Mouse (Mus musculus): ENCODE data around the gene Elp1.

Gene Elp1

DNA sequence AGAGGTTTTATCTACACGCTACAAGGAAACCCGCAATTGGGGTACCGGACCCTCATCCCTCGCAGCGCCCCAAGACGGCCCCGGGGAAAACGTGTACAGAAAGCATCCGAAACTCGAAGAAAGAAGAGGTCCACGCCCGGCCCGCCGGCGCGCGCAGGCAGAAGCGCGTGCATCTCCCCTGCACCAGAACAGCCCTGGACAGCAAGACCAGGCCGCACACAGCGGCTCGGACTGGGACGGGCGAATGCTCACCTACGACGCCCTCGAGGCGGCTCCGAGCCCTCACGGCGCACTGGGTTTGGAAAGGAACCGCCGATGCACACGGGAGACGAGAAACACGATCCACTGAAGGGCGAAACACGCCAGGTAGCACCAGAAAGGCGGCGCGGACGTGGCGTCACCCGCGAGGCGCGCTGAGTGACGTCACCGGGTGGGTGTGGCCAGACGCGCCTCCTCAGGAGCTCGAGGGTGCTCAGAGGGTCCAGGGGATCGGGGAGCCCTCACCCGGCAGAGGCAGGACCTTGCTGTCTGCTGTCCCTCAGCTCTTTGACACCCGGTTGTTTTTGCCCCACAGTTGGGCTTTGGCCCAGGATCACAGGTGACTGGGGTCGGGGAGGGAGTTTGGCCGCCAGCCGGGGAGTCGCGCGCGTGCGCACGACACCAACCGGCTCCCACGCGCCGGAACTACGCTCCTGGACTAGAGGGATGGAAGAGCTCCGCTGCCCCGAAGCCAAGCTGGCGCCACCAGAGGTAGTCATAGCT is at the start of gene Elp1, which contains the start of gene Fam206a:
TSS of gene Elp1 (minus strand) at position 425 of the 762 bp plus-strand sequence.
TSS of gene Fam206a (plus strand) at position 439 of the 762 bp plus-strand sequence.
- peak; percentile 98 for DNase-seq (ENCODE audit: extremely low spot score, low spot score)

- no peak for DNase-seq (ENCODE audit: extremely low spot score, low spot score)
Measured at GRCm38 (mm10) chr4:56850724-56851123, 48.6 kb upstream of the Elp1 start.

- DNase-seq (ENCODE audit: extremely low spot score, low spot score): no peak
Measured at GRCm38 (mm10) chr4:56848044-56848443, 45.9 kb upstream of the Elp1 start.

GRCm38 (mm10) chr4:56847400-56847799 is 45.3 kb upstream of the Elp1 start:
- DNase-seq (ENCODE audit: extremely low spot score, low spot score): no peak

DNA sequence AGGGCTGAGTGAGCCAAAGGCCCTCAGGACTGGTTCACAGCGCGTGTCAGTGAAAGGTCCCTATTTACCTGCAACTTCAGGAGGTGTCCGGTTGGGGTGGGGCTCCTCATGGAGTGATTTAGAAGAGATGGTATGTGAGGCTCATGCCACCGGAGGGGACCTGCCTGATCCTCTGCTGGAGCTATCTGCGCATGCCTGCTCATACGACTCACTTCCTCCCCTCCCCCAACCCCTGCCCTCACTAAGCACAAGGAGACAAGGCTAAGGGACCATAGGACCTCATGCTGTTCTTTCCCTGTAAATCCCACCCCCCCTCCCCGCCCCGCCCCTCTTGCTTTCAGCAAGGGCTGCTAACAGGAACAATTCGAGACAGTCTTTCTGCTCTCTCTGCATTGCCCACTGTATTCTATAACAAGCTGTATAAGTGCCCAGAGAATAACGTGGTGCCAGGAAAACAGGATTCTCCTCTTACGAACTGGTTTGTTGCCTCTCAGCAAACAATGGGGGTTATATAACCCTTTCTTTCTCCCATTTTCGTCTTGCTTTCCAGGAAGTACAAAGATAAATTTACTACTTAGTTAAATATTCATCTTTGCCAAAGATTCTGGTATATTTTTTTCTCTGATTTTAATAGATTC is 43.9 kb upstream of the Elp1 start:
- no peak for DNase-seq (ENCODE audit: extremely low spot score, low spot score)

DNA sequence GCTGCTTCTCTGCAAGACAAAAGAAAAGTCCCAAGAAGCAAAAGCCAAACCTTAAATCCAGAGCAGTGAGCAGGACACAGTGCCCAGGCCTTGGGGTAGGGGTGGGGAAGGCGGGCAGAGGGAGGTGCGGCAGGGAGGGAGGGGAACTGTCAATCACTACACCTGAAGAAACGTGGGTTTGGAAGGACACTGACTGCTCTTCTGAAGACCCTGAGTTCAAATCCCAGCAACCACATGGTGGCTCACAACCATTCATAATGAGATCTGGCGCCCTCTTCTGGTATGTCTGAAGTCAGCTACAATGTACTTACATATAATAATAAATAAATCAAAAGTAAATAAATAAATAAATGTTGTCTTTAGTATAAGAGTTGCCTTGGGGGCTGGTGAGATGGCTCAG is 42.8 kb upstream of the Elp1 start:
- no peak for DNase-seq (ENCODE audit: extremely low spot score, low spot score)

GRCm38 (mm10) chr4:56843963-56844362 is 41.8 kb upstream of the Elp1 start:
- no peak for DNase-seq (ENCODE audit: extremely low spot score, low spot score)

GRCm38 (mm10) chr4:56842501-56842900 is 40.4 kb upstream of the Elp1 start:
- DNase-seq (ENCODE audit: extremely low spot score, low spot score): no peak

DNA sequence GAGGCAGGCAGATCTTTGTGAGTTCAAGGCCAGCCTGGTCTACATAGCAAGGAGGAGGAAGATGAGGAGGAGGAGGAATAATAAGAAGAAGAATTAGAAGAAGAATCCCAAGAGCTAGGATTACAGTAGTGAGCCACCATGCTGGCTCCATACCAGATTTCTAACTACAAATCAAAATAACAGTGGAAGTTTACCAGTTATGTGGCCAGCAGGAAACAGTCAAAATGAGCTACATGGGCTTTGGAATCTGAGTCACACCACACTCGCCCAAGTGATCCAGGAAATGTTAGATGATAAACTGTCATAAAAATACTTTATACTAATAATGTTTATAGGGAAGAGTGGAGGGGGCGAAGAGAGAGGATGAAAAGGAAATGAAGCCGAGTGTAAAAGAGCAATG is 38.2 kb upstream of the Elp1 start:
- no peak for DNase-seq (ENCODE audit: extremely low spot score, low spot score)

DNA sequence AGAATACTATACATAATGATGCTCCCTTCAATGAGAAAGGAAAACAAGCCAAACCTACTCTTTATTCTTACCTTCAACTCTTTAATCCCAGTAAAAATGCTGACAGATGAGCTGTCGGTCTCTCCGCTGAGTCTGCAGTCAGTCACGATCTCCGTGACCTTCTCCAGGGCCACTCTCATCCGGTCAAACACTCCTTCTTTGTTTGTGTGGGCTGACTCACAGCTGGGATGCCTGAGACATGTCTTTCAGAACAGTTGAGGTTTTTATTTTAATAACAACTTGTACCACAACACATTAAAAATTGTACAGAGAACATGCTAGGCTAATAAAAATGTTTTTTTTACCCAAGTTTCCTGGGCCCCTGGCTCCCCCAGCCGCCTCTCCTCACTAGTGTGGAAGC is 35.5 kb upstream of the Elp1 start:
- DNase-seq (ENCODE audit: extremely low spot score, low spot score): no peak

DNA sequence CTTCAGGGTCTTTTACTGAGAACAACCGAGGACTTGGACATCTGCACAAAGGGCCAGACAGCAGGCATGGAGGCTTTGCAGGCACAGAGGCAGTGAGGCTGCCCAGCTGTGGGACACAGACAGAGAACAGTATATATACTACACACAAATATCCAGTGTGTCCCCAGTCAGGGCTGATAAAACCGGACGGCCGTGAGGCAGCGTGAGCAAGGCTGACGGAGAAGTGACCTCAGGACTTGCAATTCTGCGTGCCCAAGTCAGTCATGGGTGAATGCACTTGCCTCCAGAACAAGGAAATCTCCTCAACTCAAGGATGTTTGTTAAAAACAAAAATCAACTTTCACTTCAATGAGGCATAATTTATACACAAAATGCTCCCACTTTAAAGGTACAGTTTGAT is 29.9 kb upstream of the Elp1 start:
- DNase-seq (ENCODE audit: extremely low spot score, low spot score): no peak

DNA sequence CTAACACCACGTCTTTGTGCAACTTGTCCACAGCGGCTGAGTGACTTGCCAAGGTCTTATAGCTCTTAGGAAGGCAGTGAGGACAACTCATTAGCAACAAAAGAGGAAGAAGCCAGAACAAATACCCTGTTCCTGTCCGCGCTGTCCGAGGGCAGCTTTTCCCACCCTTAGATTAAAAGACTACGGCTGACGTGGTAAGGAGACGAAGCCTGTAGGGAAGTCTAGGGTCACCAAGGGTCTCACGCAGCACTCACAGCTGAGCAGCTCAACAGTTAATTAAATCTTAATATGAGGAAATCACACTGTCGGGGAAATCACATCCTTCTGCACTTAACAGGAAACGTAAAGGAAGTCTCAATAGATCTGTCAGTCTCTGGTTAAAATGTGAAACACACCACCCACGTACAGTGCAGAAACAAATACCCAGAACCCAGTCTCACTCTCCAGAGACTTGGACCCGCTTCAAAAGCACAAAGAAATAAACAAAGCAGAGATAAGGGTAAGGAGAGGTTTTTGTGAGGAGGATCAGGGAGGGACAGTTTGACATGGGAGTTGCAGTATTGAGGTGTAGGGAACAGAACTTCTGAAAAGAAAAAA is 29.0 kb upstream of the Elp1 start:
- DNase-seq (ENCODE audit: extremely low spot score, low spot score): no peak

DNA sequence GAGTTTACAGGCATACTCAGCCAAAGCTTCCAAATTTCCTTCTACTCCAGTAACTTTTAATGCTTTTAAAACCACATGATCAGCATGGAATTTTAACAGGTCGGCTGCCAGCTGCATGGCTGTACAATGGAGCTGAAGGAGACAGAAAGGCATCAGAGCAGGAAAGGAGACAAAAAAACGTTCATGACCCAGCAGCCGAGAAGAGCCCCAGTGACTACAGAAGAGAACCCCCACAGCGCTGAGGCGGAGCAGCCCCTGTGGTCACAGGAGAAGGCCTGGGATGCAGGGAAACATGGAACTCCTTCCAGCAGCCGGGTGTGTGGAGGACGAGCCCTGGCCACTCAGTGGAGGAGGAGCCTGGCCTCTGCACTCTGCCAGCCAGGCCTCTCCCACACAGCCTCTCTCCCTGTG is 27.4 kb upstream of the Elp1 start:
- no peak for DNase-seq (ENCODE audit: extremely low spot score, low spot score)

GRCm38 (mm10) chr4:56828932-56829331 is 26.8 kb upstream of the Elp1 start:
- no peak for DNase-seq (ENCODE audit: extremely low spot score, low spot score)

DNA sequence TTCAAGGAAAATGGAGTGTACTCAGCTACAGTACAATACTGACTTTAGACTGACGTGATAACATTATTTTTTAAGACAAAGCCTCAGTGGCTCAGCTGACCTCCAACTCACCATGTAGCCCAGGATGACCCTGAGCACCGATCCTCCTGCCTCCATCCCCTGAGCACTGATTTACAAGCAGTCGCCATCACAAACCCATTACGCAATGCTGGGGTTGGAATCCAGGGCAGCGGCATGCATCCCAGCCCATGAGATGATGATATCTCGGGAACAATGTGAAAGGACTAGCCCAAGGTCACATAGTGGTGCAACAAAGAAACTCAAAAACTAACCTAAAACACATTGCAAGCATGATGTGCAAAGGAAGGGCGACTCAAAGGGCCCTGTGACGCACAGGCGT is 22.1 kb upstream of the Elp1 start:
- DNase-seq (ENCODE audit: extremely low spot score, low spot score): no peak

DNA sequence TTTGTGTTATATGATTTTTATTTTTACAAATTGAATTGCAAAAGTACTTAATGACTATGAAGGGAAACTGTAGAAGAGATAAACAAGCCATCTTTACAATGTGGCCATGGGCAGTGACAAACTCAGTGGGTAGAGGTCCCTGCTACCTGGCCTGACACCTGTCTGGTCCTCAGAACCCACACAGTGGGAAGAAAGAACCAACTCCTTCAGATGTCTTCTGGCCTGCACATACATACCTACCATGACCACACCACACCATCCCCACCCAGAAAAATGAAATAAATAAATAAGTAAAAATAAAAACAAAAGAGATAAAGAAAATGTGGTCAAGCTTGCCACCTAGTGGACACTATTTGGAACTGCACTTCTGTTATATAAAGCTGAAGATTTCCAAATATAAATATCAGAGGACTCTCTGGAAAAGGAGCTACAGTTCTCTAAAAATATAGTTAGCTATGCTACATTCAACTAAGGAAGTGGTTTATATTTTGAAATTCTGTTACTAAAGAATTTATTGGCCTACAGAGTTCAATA is 18.0 kb upstream of the Elp1 start:
- DNase-seq (ENCODE audit: extremely low spot score, low spot score): no peak

- no peak for DNase-seq (ENCODE audit: extremely low spot score, low spot score)
Measured at GRCm38 (mm10) chr4:56815131-56815530, 13.0 kb upstream of the Elp1 start.

- DNase-seq (ENCODE audit: extremely low spot score, low spot score): no peak
Measured at GRCm38 (mm10) chr4:56812096-56812495, 10.0 kb upstream of the Elp1 start.

DNA sequence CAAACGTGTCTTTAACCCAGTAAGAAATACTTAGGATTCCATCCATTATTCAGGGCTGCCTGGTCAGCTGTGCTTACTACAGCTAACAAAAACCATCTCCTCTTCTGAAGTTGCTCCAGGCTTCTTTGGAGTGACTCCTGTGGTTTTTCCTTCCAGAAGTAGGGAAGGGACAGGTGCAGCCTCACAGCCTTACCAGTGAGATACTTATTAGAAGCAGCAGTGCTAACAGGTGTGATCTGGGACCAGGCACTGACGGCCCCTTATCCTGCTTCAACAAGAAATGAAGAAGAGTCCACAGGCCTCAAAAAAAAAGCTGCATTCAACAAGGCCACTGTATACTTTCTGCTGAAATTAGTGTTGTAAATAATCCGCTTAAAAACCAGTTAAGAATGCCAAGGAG is 9.5 kb upstream of the Elp1 start:
- DNase-seq (ENCODE audit: extremely low spot score, low spot score): no peak

DNA sequence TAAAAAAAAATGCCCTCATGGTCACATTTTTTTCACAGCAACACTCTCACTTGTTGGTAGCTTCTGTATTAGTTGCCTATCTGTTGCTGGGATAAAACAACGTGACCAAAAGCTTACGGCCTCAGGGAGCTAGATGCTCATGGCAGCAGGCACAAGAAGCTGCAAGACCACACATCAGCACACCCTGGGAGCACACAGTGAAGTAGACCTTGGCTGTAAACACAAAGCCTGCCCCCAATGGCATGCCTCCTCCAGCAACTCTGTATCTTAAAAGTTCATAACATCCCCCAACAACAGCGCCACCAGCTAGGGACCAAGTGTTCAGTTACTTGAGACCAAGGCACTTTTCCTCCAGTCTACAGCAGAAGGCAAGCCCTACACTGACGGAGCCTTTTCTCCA is 6.9 kb upstream of the Elp1 start:
- no peak for DNase-seq (ENCODE audit: extremely low spot score, low spot score)

GRCm38 (mm10) chr4:56802669-56803150 is 579 bp upstream of the Elp1 start:
- no peak for DNase-seq (ENCODE audit: extremely low spot score, low spot score)

DNA sequence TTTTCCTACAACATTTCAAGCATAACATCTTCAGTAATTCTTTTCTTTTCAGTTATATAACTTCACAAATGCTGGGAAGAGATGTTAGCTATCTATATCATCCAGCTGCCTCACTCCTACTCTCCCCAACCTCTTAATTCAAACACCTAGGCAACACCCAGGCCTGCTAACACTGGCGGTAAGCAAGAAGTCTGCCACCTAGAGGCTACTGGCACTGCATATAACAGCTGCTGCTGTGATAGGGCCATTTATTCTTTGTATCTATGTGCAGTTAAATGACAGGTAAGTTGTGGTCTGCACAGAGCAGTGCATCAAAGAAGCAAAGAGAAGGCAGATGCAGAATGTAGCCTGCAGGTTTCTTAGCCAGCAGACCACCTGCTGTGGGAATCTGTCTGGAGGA is 10.8 kb downstream of the Elp1 start:
- DNase-seq (ENCODE audit: extremely low spot score, low spot score): no peak

Measured in neural tube, embryonic 10.5 days (tissue).